30 mouse cellular contexts compared by ENCODE assay signal in the genomic region with DNA sequence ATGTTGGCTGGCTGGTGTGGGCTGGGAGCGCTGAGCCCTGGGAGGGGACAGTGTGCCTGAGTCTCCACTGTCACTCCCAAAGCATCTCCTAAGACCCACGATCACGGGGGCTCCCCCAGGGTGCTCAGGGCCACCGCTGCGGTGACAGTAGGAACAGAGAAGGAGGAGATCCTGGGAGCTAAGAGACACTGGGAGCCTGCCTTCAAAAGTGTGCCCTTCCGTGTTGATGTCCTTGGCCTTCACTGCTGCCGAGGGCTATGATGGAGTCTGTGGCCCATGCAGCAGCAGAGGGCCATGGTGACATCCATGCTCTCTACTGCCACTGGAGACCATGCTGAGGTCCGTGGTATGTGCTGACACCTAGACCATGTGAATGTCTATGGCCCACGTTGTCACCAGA. TPM values are rescaled to one million over a fixed set of nuclear protein-coding genes. Genes with fewer than 3 reads are reported as not detected.
"Had no signal": no experiment of that assay in that cellular context is flagged by ENCODE, and none has a peak within 500 bp of the region (broad histone marks: within the 10 kb centered on the region; RNA-seq: fewer than 3 reads in every experiment).

No protein-coding gene starts in this region.

- H3K36me3 ChIP-seq: heart, embryonic 13.5 days; heart, embryonic 15.5 days; hindbrain, embryonic 13.5 days; hindbrain, embryonic 15.5 days; kidney, embryonic 15.5 days; limb, embryonic 13.5 days; limb, embryonic 15.5 days; liver, embryonic 13.5 days had no signal

- H3K9me3 ChIP-seq: heart, embryonic 13.5 days; heart, embryonic 15.5 days; hindbrain, embryonic 13.5 days; hindbrain, embryonic 15.5 days; kidney, embryonic 15.5 days; limb, embryonic 13.5 days; limb, embryonic 15.5 days; liver, embryonic 13.5 days had no signal

- H3K27ac ChIP-seq: gastrocnemius, adult 2 months; heart, embryonic 13.5 days; heart, embryonic 15.5 days; hindbrain, embryonic 13.5 days; hindbrain, embryonic 15.5 days; hindbrain, postnatal 0 days; kidney, embryonic 15.5 days; kidney, postnatal 0 days; limb, embryonic 13.5 days; limb, embryonic 15.5 days; liver, embryonic 13.5 days had no signal

- H3K27me3 ChIP-seq: heart, embryonic 13.5 days; heart, embryonic 15.5 days; hindbrain, embryonic 15.5 days; kidney, embryonic 15.5 days; limb, embryonic 13.5 days; limb, embryonic 15.5 days; liver, embryonic 13.5 days had no signal

- H3K4me1 ChIP-seq: hindbrain, embryonic 13.5 days; limb, embryonic 13.5 days had no signal

- DNase-seq: gastrocnemius, adult 2 months; gastrocnemius, postnatal 10 days; gastrocnemius, postnatal 25 days; heart, adult 18-20 months; heart, postnatal 14 days; heart, postnatal 36 days; kidney, adult 11 months; kidney, adult 2 months; kidney, adult 9 months; kidney, postnatal 14 days; kidney, postnatal 36 days; layer of hippocampus, adult 9-11 months; layer of hippocampus, postnatal 36 days; left cerebral cortex, postnatal 4 days; liver, embryonic 13.5 days had no signal

- H3K4me2 ChIP-seq: heart, embryonic 11.5 days; heart, embryonic 13.5 days; heart, embryonic 15.5 days; hindbrain, embryonic 13.5 days; hindbrain, embryonic 15.5 days; kidney, embryonic 15.5 days; limb, embryonic 13.5 days; limb, embryonic 15.5 days; liver, embryonic 13.5 days had no signal

- H3K9ac ChIP-seq: heart, embryonic 13.5 days; heart, embryonic 15.5 days; hindbrain, embryonic 13.5 days; hindbrain, embryonic 15.5 days; kidney, embryonic 15.5 days; limb, embryonic 13.5 days; limb, embryonic 15.5 days; liver, embryonic 13.5 days had no signal

- ATAC-seq: hindbrain, postnatal 0 days; intestine, embryonic 16.5 days had no signal

- H3K4me3 ChIP-seq: gastrocnemius, adult 2 months; heart, embryonic 13.5 days; heart, embryonic 15.5 days; hindbrain, embryonic 13.5 days; hindbrain, embryonic 15.5 days; kidney, embryonic 15.5 days; limb, embryonic 13.5 days; limb, embryonic 15.5 days; liver, embryonic 13.5 days had no signal

RNA-seq across cellular contexts. Expression of a gene that starts 27.0 kb away (rescaled TPM):
- total RNA-seq: heart, postnatal 36 days; hindbrain, postnatal 0 days; layer of hippocampus, adult 18-20 months; layer of hippocampus, postnatal 14 days; layer of hippocampus, postnatal 36 days; left cerebral cortex, postnatal 10 days; left cerebral cortex, postnatal 25 days had no signal
